ENCODE assay signal across 30 mouse cellular contexts in genomic region chr5:103923755-103924154, GRCm38 (mm10). TPM values are rescaled to one million over a fixed set of nuclear protein-coding genes. Genes with fewer than 3 reads are reported as not detected.
"Had no signal": no experiment of that assay in that cellular context is flagged by ENCODE, and none has a peak within 500 bp of the region (broad histone marks: within the 10 kb centered on the region; RNA-seq: fewer than 3 reads in every experiment).

No protein-coding gene starts in this region.

- ATAC-seq: forebrain, postnatal 0 days; hindbrain, postnatal 0 days; intestine, embryonic 16.5 days had no signal

- H3K27me3 ChIP-seq: heart, embryonic 13.5 days; heart, embryonic 15.5 days; hindbrain, embryonic 15.5 days; limb, embryonic 13.5 days; limb, embryonic 15.5 days had no signal

- H3K36me3 ChIP-seq: heart, embryonic 13.5 days; heart, embryonic 15.5 days; hindbrain, embryonic 13.5 days; hindbrain, embryonic 15.5 days; limb, embryonic 13.5 days; limb, embryonic 15.5 days had no signal

- H3K4me1 ChIP-seq: hindbrain, embryonic 13.5 days; hindbrain, embryonic 15.5 days had no signal

- DNase-seq: forebrain, postnatal 0 days; gastrocnemius, postnatal 14 days; gastrocnemius, postnatal 36 days; heart, postnatal 36 days; kidney, adult 11 months; kidney, adult 8-10 months; kidney, postnatal 14 days; kidney, postnatal 36 days; layer of hippocampus, adult 9-11 months; layer of hippocampus, postnatal 36 days; left cerebral cortex, postnatal 4 days had no signal

- H3K9me3 ChIP-seq: heart, embryonic 13.5 days; heart, embryonic 15.5 days; hindbrain, embryonic 13.5 days; hindbrain, embryonic 15.5 days; limb, embryonic 13.5 days; limb, embryonic 15.5 days had no signal

- H3K4me3 ChIP-seq: heart, adult 2 months; heart, embryonic 13.5 days; heart, embryonic 15.5 days; hindbrain, embryonic 13.5 days; hindbrain, embryonic 15.5 days; limb, embryonic 13.5 days; limb, embryonic 15.5 days had no signal

- H3K9ac ChIP-seq: forebrain, postnatal 0 days; heart, embryonic 13.5 days; heart, embryonic 15.5 days; hindbrain, embryonic 13.5 days; hindbrain, embryonic 15.5 days; limb, embryonic 13.5 days; limb, embryonic 15.5 days had no signal

- H3K4me2 ChIP-seq: heart, embryonic 11.5 days; heart, embryonic 13.5 days; heart, embryonic 15.5 days; hindbrain, embryonic 13.5 days; hindbrain, embryonic 15.5 days; limb, embryonic 13.5 days; limb, embryonic 15.5 days had no signal

- H3K27ac ChIP-seq: heart, adult 2 months; heart, embryonic 13.5 days; heart, embryonic 15.5 days; hindbrain, embryonic 13.5 days; hindbrain, embryonic 15.5 days; hindbrain, postnatal 0 days; limb, embryonic 13.5 days; limb, embryonic 15.5 days had no signal

RNA-seq across cellular contexts. Expression of gene Hsd17b13, which starts 53.5 kb away (rescaled TPM):
- total RNA-seq: forebrain, postnatal 0 days; gastrocnemius, adult 8-10 months; gastrocnemius, postnatal 14 days; gastrocnemius, postnatal 36 days; heart, adult 2 months; heart, postnatal 14 days; heart, postnatal 36 days; hematopoietic stem cell, adult 5-6 weeks; hindbrain, postnatal 0 days; layer of hippocampus, adult 18-20 months; layer of hippocampus, adult 8-10 months; layer of hippocampus, postnatal 14 days; layer of hippocampus, postnatal 36 days; left cerebral cortex, postnatal 4 days had no signal
- polyA plus RNA-seq: heart, adult 2 months; heart, embryonic 15.5 days; hindbrain, embryonic 11.5 days; hindbrain, embryonic 13.5 days; hindbrain, embryonic 15.5 days; hindbrain, postnatal 0 days; kidney, embryonic 14.5 days; limb, embryonic 11.5 days; limb, embryonic 13.5 days had no signal
